Mouse (Mus musculus) heart, embryonic 14.5 days (tissue): ENCODE measurements at regions not wholly inside any gene's neighbourhood (a gene's known extent, or its start where the extent isn't known, plus 50 kb on each side); places are given as distances from the start of the nearest gene placed in this dataset.

Experiments
- ATAC-seq: fragments of 200-750 bp; cut with Nextera tagmentation; 2 replicates; pipeline ENCODE4 v1.8.0; 2017; ENCODE audit warnings: low read depth, moderate TSS enrichment; ENCODE audit not compliant: insufficient number of reproducible peaks, insufficient read depth, low FRiP score
- H3K27ac ChIP-seq, 2 experiments: fragments of 200-500 bp in 1 of 2; fragments of 300-500 bp in 1 of 2; sonication (generic) in 1 of 2; replicated peaks in 1 of 2; 2 replicates each; pipeline ENCODE4 v1.5.1; 2012 to 2014; ENCODE audit warnings: low read depth in 2 of 2, low read length in 2 of 2, control low read depth in 1 of 2, mild to moderate bottlenecking in 1 of 2, mixed read lengths in 1 of 2; ENCODE audit not compliant: control insufficient read depth in 1 of 2, insufficient read depth in 1 of 2
- H3K27me3 ChIP-seq: fragments of 300-500 bp; sonication (generic); 2 replicates; pipeline ENCODE4 v1.6.1; 2014; ENCODE audit warnings: mild to moderate bottlenecking, low read length, control low read depth; ENCODE audit not compliant: control insufficient read depth, insufficient read depth
- H3K36me3 ChIP-seq: fragments of 300-500 bp; sonication (generic); 2 replicates; pipeline ENCODE4 v1.6.1; 2014; ENCODE audit warnings: mild to moderate bottlenecking, control low read depth, low read length, mixed read lengths; ENCODE audit not compliant: control insufficient read depth, insufficient read depth
- H3K4me1 ChIP-seq, 2 experiments: fragments of 200-500 bp in 1 of 2; fragments of 300-500 bp in 1 of 2; sonication (generic) in 1 of 2; 2 replicates each; pipeline ENCODE4 v1.6.1; 2012 to 2014; ENCODE audit warnings: low read length in 2 of 2, control low read depth in 1 of 2, mixed read lengths in 1 of 2; ENCODE audit not compliant: control insufficient read depth in 2 of 2, insufficient read depth in 2 of 2
- H3K4me2 ChIP-seq: fragments of 300-500 bp; sonication (generic); 2 replicates; pipeline ENCODE4 v1.6.1; 2014; ENCODE audit warnings: mild to moderate bottlenecking, low read length
- H3K4me3 ChIP-seq, 2 experiments: fragments of 200-500 bp in 1 of 2; fragments of 300-500 bp in 1 of 2; sonication (generic) in 1 of 2; 2 replicates each; pipeline ENCODE4 v1.5.1; 2012 to 2014; ENCODE audit warnings: low read length in 2 of 2, mild to moderate bottlenecking in 2 of 2, control low read depth in 1 of 2, low read depth in 1 of 2, moderate library complexity in 1 of 2; ENCODE audit not compliant: control insufficient read depth in 1 of 2, insufficient read depth in 1 of 2
- H3K9ac ChIP-seq: fragments of 300-500 bp; sonication (generic); 2 replicates; pipeline ENCODE4 v1.6.1; 2014; ENCODE audit warnings: mild to moderate bottlenecking, low read length
- H3K9me3 ChIP-seq: fragments of 300-500 bp; sonication (generic); 2 replicates; pipeline ENCODE4 v1.6.1; 2016; ENCODE audit warnings: low read length, control low read depth; ENCODE audit not compliant: control insufficient read depth
- WGBS: fragments of 180-500 bp; shearing (Covaris S2); extraction: QIAGEN DNeasy Blood & Tissue Kit; methylation state at CpG from one replicate; pipeline ENCODE4 v1.1.7; 2014; 5-methylcytosine and 5-hydroxymethylcytosine counted together

DNA sequence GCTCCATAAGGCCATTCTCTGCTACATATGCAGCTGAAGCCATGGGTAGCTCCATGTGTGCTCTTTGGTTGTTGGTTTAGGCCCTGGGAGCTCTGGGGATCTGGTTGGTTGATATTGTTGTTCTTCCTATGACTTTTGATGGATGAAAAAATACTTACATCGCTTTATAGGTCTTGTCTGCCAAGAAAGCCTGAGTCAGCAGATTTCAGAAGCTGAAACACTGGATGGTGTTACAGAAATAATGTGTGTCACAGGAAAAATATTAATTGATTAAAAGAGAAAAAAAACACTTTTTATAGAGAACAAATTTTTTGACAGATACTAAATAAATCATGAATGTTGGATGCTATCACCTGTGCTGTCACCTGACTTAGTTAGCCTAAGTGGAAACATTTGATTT is 52.4 kb upstream of the Plxna2 start:
- Histone ChIP-seq H3K9ac (no peak overlapping the region), H3K36me3 (no peaks in the 10 kb centered on the region), H3K4me1 (peaks cover 0 to 15% of the 10 kb centered on the region in 2 experiments; a peak in 3 of 4 replicates), H3K27ac (no peak overlapping the region), H3K27me3 (no peaks in the 10 kb centered on the region), H3K4me2 (no peak overlapping the region), H3K4me3 (no peak overlapping the region), H3K9me3 (no peaks in the 10 kb centered on the region)
- no peak for ATAC-seq
- 91% methylated on average over 1 of the region's 1 CpGs for WGBS

- no peak for ATAC-seq
These were observed 54.1 kb upstream of the Plxna2 start for GRCm38 (mm10) chr1:194563946-194564345.

DNA sequence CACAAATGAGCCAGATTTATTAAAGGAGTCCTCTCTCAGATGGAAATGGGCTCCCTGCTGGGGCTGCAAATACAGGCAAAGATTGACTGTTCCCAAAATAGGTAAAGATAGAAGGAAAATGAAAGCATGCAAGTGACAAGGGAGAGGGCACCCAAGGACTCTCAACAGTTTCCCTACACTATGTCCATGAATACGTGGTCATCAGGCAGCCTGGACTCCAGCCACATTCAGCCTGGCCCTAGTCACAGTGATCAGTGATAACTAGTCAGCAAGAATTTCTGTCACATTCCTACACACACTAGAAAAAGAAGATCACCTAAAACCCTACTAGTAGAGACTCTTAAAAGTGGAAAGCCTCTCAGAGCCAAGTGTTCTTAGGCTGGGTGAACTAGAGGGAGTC is 56.9 kb upstream of the Plxna2 start:
- no peak overlapping the region for H3K9ac ChIP-seq

More at GRCm38 (mm10) chr1:194563946-194564345, 54.1 kb upstream of the Plxna2 start:
- Histone ChIP-seq H3K4me3 (no peak overlapping the region), H3K9ac (no peak overlapping the region), H3K9me3 (no peaks in the 10 kb centered on the region), H3K36me3 (no peaks in the 10 kb centered on the region), H3K27ac (no peak overlapping the region), H3K4me1 (peaks cover 0 to 15% of the 10 kb centered on the region in 2 experiments; a peak in 3 of 4 replicates), H3K27me3 (no peaks in the 10 kb centered on the region), H3K4me2 (no peak overlapping the region)
- 24% methylated on average over 2 of the region's 2 CpGs for whole genome bisulfite sequencing

GRCm38 (mm10) chr1:194548661-194549060 is 69.4 kb upstream of the Plxna2 start:
- no peak overlapping the region for H3K4me3 ChIP-seq

More for the DNA sequence above, 56.9 kb upstream of the Plxna2 start:
- no peak overlapping the region for H3K4me3 ChIP-seq
- H3K27me3 ChIP-seq: no peaks in the 10 kb centered on the region
- H3K27ac ChIP-seq: no peak overlapping the region
- no peaks in the 10 kb centered on the region for H3K9me3 ChIP-seq
- H3K4me1 ChIP-seq: peaks cover 0 to 15% of the 10 kb centered on the region in 2 experiments; a peak in 3 of 4 replicates
- H3K36me3 ChIP-seq: no peaks in the 10 kb centered on the region
- ATAC-seq: no peak
- 18% methylated on average over 1 of the region's 1 CpGs for WGBS
- no peak overlapping the region for H3K4me2 ChIP-seq

DNA sequence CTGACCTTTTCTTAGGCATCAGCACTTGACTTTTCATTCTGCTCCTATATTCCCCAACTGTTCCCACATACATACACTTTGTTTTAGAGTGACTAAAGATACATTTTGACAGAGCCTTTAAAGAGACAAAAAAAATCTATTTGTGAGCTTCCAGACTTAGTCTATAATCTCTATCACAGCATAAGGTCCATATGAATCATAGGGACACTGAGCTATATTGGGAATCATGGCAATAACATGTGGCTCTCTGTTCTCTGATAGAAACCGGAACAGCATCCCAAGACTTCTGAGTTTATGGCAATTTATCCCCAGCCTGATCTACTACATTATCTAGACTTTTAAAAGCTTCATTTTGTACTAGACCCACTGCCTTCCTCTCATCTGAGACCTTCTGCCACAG is 69.8 kb upstream of the Plxna2 start:
- H3K9ac ChIP-seq: no peak overlapping the region
- no peak overlapping the region for H3K4me3 ChIP-seq
- no peaks in the 10 kb centered on the region for H3K9me3 ChIP-seq
- WGBS: 90% methylated on average over 1 of the region's 1 CpGs
- H3K27me3 ChIP-seq: no peaks in the 10 kb centered on the region
- ATAC-seq: no peak
- H3K27ac ChIP-seq: no peak overlapping the region
- H3K4me1 ChIP-seq: no peaks in the 10 kb centered on the region
- no peak overlapping the region for H3K4me2 ChIP-seq
- H3K36me3 ChIP-seq: no peaks in the 10 kb centered on the region

More at GRCm38 (mm10) chr1:194548661-194549060, 69.4 kb upstream of the Plxna2 start:
- Histone ChIP-seq H3K9ac (no peak overlapping the region), H3K27me3 (no peaks in the 10 kb centered on the region), H3K9me3 (no peaks in the 10 kb centered on the region), H3K27ac (no peak overlapping the region), H3K4me1 (no peaks in the 10 kb centered on the region), H3K4me2 (no peak overlapping the region), H3K36me3 (no peaks in the 10 kb centered on the region)
- no peak for ATAC-seq

DNA sequence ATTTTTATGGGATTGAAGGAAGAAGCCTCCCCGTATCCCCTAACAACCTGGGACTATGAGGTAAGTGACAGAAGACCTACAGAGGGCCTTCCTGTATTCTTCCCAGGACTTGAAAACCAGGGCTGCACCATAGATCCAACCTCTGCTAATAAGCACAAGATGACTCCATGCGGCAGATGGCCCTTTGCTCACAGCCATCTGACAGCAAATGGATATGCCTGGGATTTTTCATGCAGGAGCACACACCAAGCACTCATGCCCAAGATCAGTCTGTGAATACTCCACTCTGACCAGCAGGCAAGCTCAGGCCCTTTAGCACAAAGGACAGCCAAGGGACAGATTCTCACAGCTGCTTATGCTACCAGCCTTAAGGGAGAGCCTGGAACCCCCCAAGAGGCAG is 77.1 kb upstream of the Plxna2 start:
- ATAC-seq: no peak

DNA sequence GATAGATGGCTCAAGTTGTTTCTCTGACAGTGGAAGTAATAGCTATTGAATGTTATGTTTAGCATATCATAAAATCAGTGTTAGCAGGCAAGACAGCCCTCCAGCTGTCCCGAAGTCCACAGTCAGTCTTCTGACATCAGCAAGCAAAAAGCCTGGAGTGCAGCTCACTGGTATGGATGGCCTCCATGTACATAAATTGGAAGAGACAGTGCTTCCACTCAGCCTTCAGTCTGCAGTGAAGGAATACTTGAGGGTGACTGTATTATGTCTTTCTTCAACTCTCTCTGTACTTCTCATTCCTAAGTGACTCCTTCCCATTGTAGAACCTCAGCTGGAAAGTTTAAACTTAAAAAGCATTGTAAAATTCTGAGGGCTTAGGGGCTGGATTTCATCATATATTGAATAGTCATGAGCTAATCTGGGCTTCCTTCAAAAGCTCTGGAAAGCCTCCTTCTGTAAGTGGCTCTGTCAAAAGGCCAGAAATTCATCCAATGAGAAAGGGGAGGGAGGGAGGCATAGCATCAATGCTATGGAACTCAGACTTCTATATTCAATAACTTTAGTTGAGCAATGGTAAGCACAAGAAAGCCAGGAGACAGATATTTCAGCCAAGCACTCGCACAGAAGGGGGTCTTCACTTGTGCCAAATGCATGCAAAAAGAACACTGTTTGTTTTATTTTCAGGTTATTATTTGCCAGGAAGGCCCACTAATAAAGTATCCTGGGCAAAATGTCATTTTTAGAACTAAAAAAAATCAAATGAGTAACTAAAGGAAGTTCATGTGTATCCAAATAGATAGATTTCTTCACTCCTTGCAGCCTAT is 90.5 kb upstream of the Plxna2 start:
- H3K4me2 ChIP-seq: no peak overlapping the region
- no peaks in the 10 kb centered on the region for H3K27me3 ChIP-seq
- no peaks in the 10 kb centered on the region for H3K4me1 ChIP-seq
- H3K4me3 ChIP-seq: no peak overlapping the region
- WGBS: 70% methylated on average over 2 of the region's 2 CpGs
- no peaks in the 10 kb centered on the region for H3K36me3 ChIP-seq
- no peaks in the 10 kb centered on the region for H3K9me3 ChIP-seq
- no peak for ATAC-seq
- H3K9ac ChIP-seq: no peak overlapping the region
- H3K27ac ChIP-seq: no peak overlapping the region

More for the DNA sequence above, 77.1 kb upstream of the Plxna2 start:
- Histone ChIP-seq H3K4me2 (no peak overlapping the region), H3K27ac (no peak overlapping the region), H3K27me3 (no peaks in the 10 kb centered on the region), H3K9ac (no peak overlapping the region), H3K36me3 (no peaks in the 10 kb centered on the region), H3K9me3 (no peaks in the 10 kb centered on the region), H3K4me1 (no peaks in the 10 kb centered on the region), H3K4me3 (no peak overlapping the region)
- WGBS: 79% methylated on average over 2 of the region's 2 CpGs

- ATAC-seq: no peak
- Histone ChIP-seq H3K36me3 (no peaks in the 10 kb centered on the region), H3K4me1 (no peaks in the 10 kb centered on the region), H3K9me3 (no peaks in the 10 kb centered on the region), H3K27ac (no peak overlapping the region), H3K4me3 (no peak overlapping the region), H3K27me3 (no peaks in the 10 kb centered on the region), H3K9ac (no peak overlapping the region), H3K4me2 (no peak overlapping the region)
- WGBS: 92% methylated on average over 2 of the region's 2 CpGs
These were observed 93.0 kb upstream of the Plxna2 start for GRCm38 (mm10) chr1:194524976-194525375.
